Mouse (Mus musculus) MEL (cell line): ENCODE measurements around the gene Gm26938. TPM values are rescaled to one million over a fixed set of nuclear protein-coding genes. Genes with fewer than 3 reads are reported as not detected.
A peak's percentile ranks its signal among the peaks of the same experiment; 100 is the strongest.

ENCODE experiments used
- DNase-seq: peaks from one replicate; pipeline ENCODE4 v3.0.0; 2011; ENCODE audit warnings: low read depth, low spot score
- H3K27ac ChIP-seq: 2 replicates; pipeline ENCODE4 v1.5.1; 2012; ENCODE audit warnings: low read depth, mild to moderate bottlenecking, control low read depth, low read length, moderate library complexity; ENCODE audit not compliant: control insufficient read depth
- H3K27me3 ChIP-seq, 2 experiments: fragments of 150-350 bp in 1 of 2; sonication (generic) in 1 of 2; 2 replicates each; pipeline ENCODE4 v1.6.1; 2012; ENCODE audit warnings: low read length in 2 of 2, mild to moderate bottlenecking in 2 of 2, improper control_type of control experiment in 1 of 2, moderate library complexity in 1 of 2; ENCODE audit not compliant: insufficient read depth in 2 of 2, control insufficient read depth in 1 of 2
- H3K36me3 ChIP-seq, 2 experiments: 2 replicates each; pipeline ENCODE4 v1.6.1; 2012 to 2014; ENCODE audit warnings: low read length in 2 of 2, improper control_type of control experiment in 1 of 2, inconsistent platforms in 1 of 2, mild to moderate bottlenecking in 1 of 2; ENCODE audit not compliant: insufficient read depth in 2 of 2, control insufficient read depth in 1 of 2
- H3K4me1 ChIP-seq, 2 experiments: fragments of 150-350 bp in 1 of 2; sonication (generic) in 1 of 2; 2 replicates each; pipeline ENCODE4 v1.6.1; 2012; ENCODE audit warnings: low read length in 2 of 2, improper control_type of control experiment in 1 of 2, mild to moderate bottlenecking in 1 of 2; ENCODE audit not compliant: insufficient read depth in 2 of 2, control insufficient read depth in 1 of 2
- H3K4me3 ChIP-seq, 2 experiments: fragments of 150-350 bp in 1 of 2; sonication (generic) in 1 of 2; 2 replicates each; pipeline ENCODE4 v1.5.1; 2012; ENCODE audit warnings: low read depth in 2 of 2, low read length in 2 of 2, mild to moderate bottlenecking in 2 of 2, moderate library complexity in 2 of 2, control low read depth in 1 of 2, improper control_type of control experiment in 1 of 2; ENCODE audit not compliant: control insufficient read depth in 1 of 2, insufficient read depth in 1 of 2
- H3K79me2 ChIP-seq: 2 replicates; pipeline ENCODE4 v1.6.1; 2012; ENCODE audit warnings: mild to moderate bottlenecking, low read length, moderate library complexity; ENCODE audit not compliant: control insufficient read depth, poor library complexity, insufficient read depth
- H3K9ac ChIP-seq: 2 replicates; pipeline ENCODE4 v1.6.1; 2012; ENCODE audit warnings: low read depth, mild to moderate bottlenecking, control low read depth, low read length, moderate library complexity; ENCODE audit not compliant: control insufficient read depth, poor library complexity, severe bottlenecking
- H3K9me3 ChIP-seq: fragments of 150-350 bp; sonication (generic); replicated peaks from 2 replicates; pipeline ENCODE4 v1.6.1; 2012; ENCODE audit warnings: mild to moderate bottlenecking, low read length, improper control_type of control experiment, moderate library complexity; ENCODE audit not compliant: insufficient read depth
- BHLHE40 ChIP-seq: IDR thresholded peaks from 2 replicates; pipeline ENCODE4 v1.6.1; 2012; ENCODE audit warnings: low read depth, mild to moderate bottlenecking, inconsistent platforms, low read length, improper control_type of control experiment, borderline replicate concordance
- CHD1 ChIP-seq: IDR thresholded peaks from 2 replicates; pipeline ENCODE4 v1.6.1; 2012; ENCODE audit warnings: low read depth, mild to moderate bottlenecking, inconsistent platforms, low read length, improper control_type of control experiment
- CTCF ChIP-seq, 3 experiments: IDR thresholded peaks in 2 of 3; conservative IDR thresholded peaks in 1 of 3; 2 replicates each; pipeline ENCODE4 v1.5.1; 2011 to 2012; ENCODE audit warnings: low read length in 3 of 3, low read depth in 2 of 3, mild to moderate bottlenecking in 2 of 3, improper control_type of control experiment in 1 of 3, inconsistent platforms in 1 of 3, mixed read lengths in 1 of 3, moderate library complexity in 1 of 3; ENCODE audit not compliant: control insufficient read depth in 1 of 3, insufficient read depth in 1 of 3, poor library complexity in 1 of 3, severe bottlenecking in 1 of 3
- E2F4 ChIP-seq: IDR thresholded peaks from 2 replicates; pipeline ENCODE4 v1.6.1; 2011; ENCODE audit warnings: low read depth, low read length, improper control_type of control experiment, borderline replicate concordance
- EP300 ChIP-seq, 2 experiments: IDR thresholded peaks; 2 replicates each; pipeline ENCODE4 v1.6.1; 2011; ENCODE audit warnings: improper control_type of control experiment in 2 of 2, low read length in 2 of 2, low read depth in 1 of 2, mild to moderate bottlenecking in 1 of 2
- ETS1 ChIP-seq: IDR thresholded peaks from 2 replicates; pipeline ENCODE4 v1.6.1; 2012; ENCODE audit warnings: low read depth, mild to moderate bottlenecking, inconsistent platforms, low read length, improper control_type of control experiment, moderate library complexity
- GABPA ChIP-seq: IDR thresholded peaks from 2 replicates; pipeline ENCODE4 v1.6.1; 2012; ENCODE audit warnings: low read depth, mild to moderate bottlenecking, inconsistent platforms, low read length, improper control_type of control experiment, moderate library complexity
- GATA1 ChIP-seq: IDR thresholded peaks from 2 replicates; pipeline ENCODE4 v1.6.1; 2011; ENCODE audit warnings: low read depth, low read length, improper control_type of control experiment
- HCFC1 ChIP-seq: IDR thresholded peaks from 2 replicates; pipeline ENCODE4 v1.6.1; 2012; ENCODE audit warnings: low read depth, mild to moderate bottlenecking, inconsistent platforms, low read length, improper control_type of control experiment, moderate library complexity
- JUND ChIP-seq: IDR thresholded peaks from 2 replicates; pipeline ENCODE4 v1.6.1; 2011; ENCODE audit warnings: low read depth, mild to moderate bottlenecking, improper control_type of control experiment, low read length
- MAFK ChIP-seq: IDR thresholded peaks from 2 replicates; pipeline ENCODE4 v1.6.1; 2011; ENCODE audit warnings: low read depth, mild to moderate bottlenecking, low read length, improper control_type of control experiment, borderline replicate concordance
- MAX ChIP-seq: IDR thresholded peaks from 2 replicates; pipeline ENCODE4 v1.6.1; 2011; ENCODE audit warnings: low read length, improper control_type of control experiment
- MAZ ChIP-seq: IDR thresholded peaks from 2 replicates; pipeline ENCODE4 v1.6.1; 2012; ENCODE audit warnings: low read depth, mild to moderate bottlenecking, inconsistent platforms, low read length, improper control_type of control experiment
- MEF2A ChIP-seq: IDR thresholded peaks from 2 replicates; pipeline ENCODE4 v1.6.1; 2014; ENCODE audit warnings: low read depth, mild to moderate bottlenecking, inconsistent platforms, low read length, improper control_type of control experiment; ENCODE audit not compliant: poor library complexity, insufficient replicate concordance, severe bottlenecking; ENCODE audit errors: extremely low read depth
- MYB ChIP-seq: IDR thresholded peaks from 2 replicates; pipeline ENCODE4 v1.6.1; 2011; ENCODE audit warnings: mild to moderate bottlenecking, low read depth, low read length, improper control_type of control experiment
- MYC ChIP-seq: IDR thresholded peaks from 2 replicates; pipeline ENCODE4 v1.6.1; 2011; ENCODE audit warnings: low read depth, mild to moderate bottlenecking, low read length, improper control_type of control experiment, moderate library complexity
- NELFE ChIP-seq: IDR thresholded peaks from 2 replicates; pipeline ENCODE4 v1.6.1; 2011; ENCODE audit warnings: low read depth, low read length, improper control_type of control experiment
- NRF1 ChIP-seq: IDR thresholded peaks from 2 replicates; pipeline ENCODE4 v1.6.1; 2014; ENCODE audit warnings: low read depth, mild to moderate bottlenecking, inconsistent platforms, low read length, improper control_type of control experiment, moderate library complexity; ENCODE audit not compliant: poor library complexity, insufficient read depth, severe bottlenecking
- POLR2A ChIP-seq, 2 experiments: IDR thresholded peaks; 2 replicates each; pipeline ENCODE4 v1.6.1; 2011 to 2012; ENCODE audit warnings: low read length in 2 of 2, mild to moderate bottlenecking in 2 of 2, control low read depth in 1 of 2, improper control_type of control experiment in 1 of 2, low read depth in 1 of 2, moderate library complexity in 1 of 2; ENCODE audit not compliant: control insufficient read depth in 1 of 2, insufficient read depth in 1 of 2, poor library complexity in 1 of 2
- POLR2AphosphoS2 ChIP-seq: IDR thresholded peaks from 2 replicates; pipeline ENCODE4 v1.6.1; 2011; ENCODE audit warnings: low read length, improper control_type of control experiment
- POLR2AphosphoS5 ChIP-seq: IDR thresholded peaks from 2 replicates; pipeline ENCODE4 v1.6.1; 2012; ENCODE audit warnings: low read depth, borderline replicate concordance, mild to moderate bottlenecking, inconsistent platforms, low read length, moderate library complexity, mixed read lengths
- RAD21 ChIP-seq: IDR thresholded peaks from 2 replicates; pipeline ENCODE4 v1.6.1; 2011; ENCODE audit warnings: mild to moderate bottlenecking, low read depth, low read length, improper control_type of control experiment
- RCOR1 ChIP-seq: IDR thresholded peaks from 2 replicates; pipeline ENCODE4 v1.6.1; 2012; ENCODE audit warnings: low read depth, mild to moderate bottlenecking, inconsistent platforms, low read length, improper control_type of control experiment
- SMC3 ChIP-seq: IDR thresholded peaks from 2 replicates; pipeline ENCODE4 v1.6.1; 2011; ENCODE audit warnings: low read depth, low read length, improper control_type of control experiment
- TAL1 ChIP-seq: IDR thresholded peaks from 2 replicates; pipeline ENCODE4 v1.6.1; 2012; ENCODE audit warnings: mild to moderate bottlenecking, inconsistent platforms, low read length, moderate library complexity, mixed read lengths
- TBP ChIP-seq: IDR thresholded peaks from 2 replicates; pipeline ENCODE4 v1.8.0; 2011; ENCODE audit warnings: low read depth, low read length, improper control_type of control experiment
- UBTF ChIP-seq: IDR thresholded peaks from 2 replicates; pipeline ENCODE4 v1.6.1; 2012; ENCODE audit warnings: low read depth, mild to moderate bottlenecking, inconsistent platforms, low read length, improper control_type of control experiment, moderate library complexity, borderline replicate concordance; ENCODE audit not compliant: insufficient read depth
- USF1 ChIP-seq: IDR thresholded peaks from 2 replicates; pipeline ENCODE4 v1.6.1; 2014; ENCODE audit warnings: low read depth, mild to moderate bottlenecking, inconsistent platforms, low read length, improper control_type of control experiment, moderate library complexity
- USF2 ChIP-seq, 2 experiments: IDR thresholded peaks; 2 replicates each; pipeline ENCODE4 v1.6.1; 2011 to 2012; ENCODE audit warnings: improper control_type of control experiment in 2 of 2, low read length in 2 of 2, borderline replicate concordance in 1 of 2, inconsistent platforms in 1 of 2, low read depth in 1 of 2, mild to moderate bottlenecking in 1 of 2; ENCODE audit not compliant: insufficient read depth in 1 of 2
- ZC3H11A ChIP-seq: IDR thresholded peaks from 2 replicates; pipeline ENCODE4 v1.6.1; 2012; ENCODE audit warnings: low read depth, mild to moderate bottlenecking, inconsistent platforms, low read length, improper control_type of control experiment
- ZKSCAN1 ChIP-seq: IDR thresholded peaks from 2 replicates; pipeline ENCODE4 v1.6.1; 2012; ENCODE audit warnings: low read depth, mild to moderate bottlenecking, inconsistent platforms, low read length, improper control_type of control experiment, moderate library complexity
- ZMIZ1 ChIP-seq: IDR thresholded peaks from 2 replicates; pipeline ENCODE4 v1.6.1; 2012; ENCODE audit warnings: low read depth, mild to moderate bottlenecking, inconsistent platforms, low read length, improper control_type of control experiment, moderate library complexity
- polyA plus RNA-seq, 2 experiments: library from polyadenylated mRNA; stranded (reverse) in 1 of 2; unstranded in 1 of 2; fragments of >175 nt in 1 of 2; fragments of >200 nt in 1 of 2; gene quantifications; 2 replicates each; pipeline versions ENCODE4 v1.2.1 to v1.2.4; 2012; ENCODE audit warnings: low replicate concordance in 2 of 2, low read depth in 1 of 2; ENCODE audit not compliant: insufficient read length in 2 of 2, insufficient read depth in 1 of 2, missing spikeins in 1 of 2
- total RNA-seq: library from RNA; depleted of rRNA; stranded (reverse); fragments of 300-350 nt; gene quantifications from 2 replicates; pipeline ENCODE4 v1.2.3, GENCODE M21; 2012

Gm26938 gene
- total and polyA plus RNA-seq, 3 experiments, result 0.11 TPM; not detected in 2

GRCm38 (mm10) chr5:139832125-139832524 is 5.9 kb upstream of the Gm26938 start (continued):
- TF ChIP-seq EP300 (IDR thresholded peaks at IDR 0.05; ENCODE audit: low read depth in 1 of 2, low read length in 2 of 2) (peak; percentile 39 to 65; a peak in 3 of 4 replicates), POLR2AphosphoS2 (no peak), TBP (peak; percentile 75), MAX (peak; percentile 81), CTCF (IDR thresholded peaks at IDR 0.05 in 2 of 3, conservative IDR thresholded peaks at IDR 0.05 in 1 of 3; ENCODE audit: control insufficient read depth in 1 of 3, insufficient read depth in 1 of 3, low read depth in 2 of 3, low read length in 3 of 3, poor library complexity in 1 of 3, severe bottlenecking in 1 of 3) (no peak), JUND (no peak), E2F4 (no peak), BHLHE40 (peak; percentile 95)

DNA sequence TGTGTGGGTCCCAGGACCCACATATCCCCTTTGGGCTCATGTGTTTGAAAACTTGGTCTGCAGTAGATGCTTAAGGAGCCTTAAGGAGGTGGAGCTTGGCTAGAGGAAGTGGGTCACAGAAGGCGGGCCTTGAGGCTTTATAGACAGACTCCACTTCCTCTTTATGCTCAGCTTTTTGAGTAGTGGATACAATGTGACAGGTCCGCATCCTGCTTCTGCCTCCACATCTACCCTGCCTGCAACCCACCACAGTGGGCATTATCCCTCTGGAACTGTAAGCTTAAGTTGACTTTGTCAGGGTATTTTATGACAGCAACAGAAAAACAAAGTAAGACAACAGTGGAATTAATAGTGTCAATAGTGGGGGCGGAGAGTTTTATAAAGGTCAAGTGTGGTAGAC is 4.5 kb upstream of the Gm26938 start:
- Histone ChIP-seq H3K4me1 (peaks cover 3 to 34% of the 10 kb centered on the region in 2 experiments; a peak in 3 of 4 replicates), H3K9ac (peak overlapping the region; percentile 74), H3K4me3 (peak overlapping the region; percentile 63 to 91), H3K27me3 (no peaks in the 10 kb centered on the region), H3K36me3 (peaks cover 0 to 24% of the 10 kb centered on the region in 2 experiments; a peak in 2 of 4 replicates), H3K27ac (peak overlapping the region; percentile 81), H3K9me3 (no peaks in the 10 kb centered on the region), H3K79me2 (peaks cover 9% of the 10 kb centered on the region)
- DNase-seq, result peak; percentile 96
- TF ChIP-seq RCOR1 (0 out of 2 replicates have a peak, but pooled peaks have one; percentile 55), JUND (no peak), MAZ (no peak), USF2 (IDR thresholded peaks at IDR 0.05; ENCODE audit: borderline replicate concordance in 1 of 2, insufficient read depth in 1 of 2, low read depth in 1 of 2, low read length in 2 of 2) (no peak), MYC (peak; percentile 57; the same call in 1 of the 2 replicates), RAD21 (no peak), MAX (peak; percentile 59), CHD1 (peak; percentile 89; the same call in 1 of the 2 replicates), ZC3H11A (no peak), MAFK (no peak), MYB (no peak), HCFC1 (peak; percentile 78), CTCF (IDR thresholded peaks at IDR 0.05 in 2 of 3, conservative IDR thresholded peaks at IDR 0.05 in 1 of 3; ENCODE audit: control insufficient read depth in 1 of 3, insufficient read depth in 1 of 3, low read depth in 2 of 3, low read length in 3 of 3, poor library complexity in 1 of 3, severe bottlenecking in 1 of 3) (no peak), UBTF (no peak), BHLHE40 (no peak), TAL1 (no peak), NELFE (peak; percentile 90), E2F4 (0 out of 2 replicates have a peak, but pooled peaks have one; percentile 51), MEF2A (no peak), GATA1 (no peak), GABPA (no peak), ZMIZ1 (peak; percentile 69), ZKSCAN1 (no peak), EP300 (IDR thresholded peaks at IDR 0.05; ENCODE audit: low read depth in 1 of 2, low read length in 2 of 2) (0 out of 4 replicates have a peak, but pooled peaks have one; percentile 26 to 35), SMC3 (no peak), NRF1 (no peak), ETS1 (peak; percentile 31; the same call in 1 of the 2 replicates), POLR2AphosphoS2 (peak; percentile 98), POLR2AphosphoS5 (no peak), USF1 (peak; percentile 19; the same call in 1 of the 2 replicates), POLR2A (IDR thresholded peaks at IDR 0.05; ENCODE audit: control insufficient read depth in 1 of 2, insufficient read depth in 1 of 2, low read depth in 1 of 2, low read length in 2 of 2, poor library complexity in 1 of 2) (peak; percentile 43 to 95; a peak in 2 of 4 replicates)
